Mouse (Mus musculus) cerebellum, postnatal 25 days (tissue): ENCODE results near the gene Rgs6.

Source experiments
- DNase-seq, 2 experiments: peaks; one replicate each; pipeline ENCODE4 v3.0.0; 2021; ENCODE audit warnings: mixed read lengths in 2 of 2

Rgs6 gene

GRCm38 (mm10) chr12:83099920-83100319 is 511.8 kb downstream of the Rgs6 start:
- DNase-seq: no peak

- DNase-seq: peak; percentile 30 to 43
Measured at GRCm38 (mm10) chr12:83100413-83100812, 512.3 kb downstream of the Rgs6 start.

GRCm38 (mm10) chr12:83100848-83101247 is 512.8 kb downstream of the Rgs6 start:
- DNase-seq: no peak

GRCm38 (mm10) chr12:83105514-83106119 is 517.5 kb downstream of the Rgs6 start:
- DNase-seq: no peak

- DNase-seq: no peak
Measured at GRCm38 (mm10) chr12:83106120-83106517, 518.0 kb downstream of the Rgs6 start.

- DNase-seq: peak in 1 of 2 experiments; percentile 60
Measured at GRCm38 (mm10) chr12:83109486-83109885, 521.4 kb downstream of the Rgs6 start.

- peak; percentile 84 to 86 for DNase-seq
Measured at GRCm38 (mm10) chr12:83109891-83110630, 522.0 kb downstream of the Rgs6 start.

GRCm38 (mm10) chr12:83110711-83111110 is 522.6 kb downstream of the Rgs6 start:
- peak in 1 of 2 experiments; percentile 33 for DNase-seq

- peak; percentile 70 to 72 for DNase-seq
Measured at GRCm38 (mm10) chr12:83112283-83112682, 524.2 kb downstream of the Rgs6 start.

GRCm38 (mm10) chr12:83112901-83113628 is 525.0 kb downstream of the Rgs6 start:
- peak; percentile 36 to 41 for DNase-seq

GRCm38 (mm10) chr12:83113971-83114370 is 525.9 kb downstream of the Rgs6 start:
- peak; percentile 55 to 71 for DNase-seq

GRCm38 (mm10) chr12:83114396-83115053 is 526.4 kb downstream of the Rgs6 start:
- peak; percentile 88 to 93 for DNase-seq

GRCm38 (mm10) chr12:83124111-83124510 is 536.0 kb downstream of the Rgs6 start:
- DNase-seq: no peak

- no peak for DNase-seq
Measured at GRCm38 (mm10) chr12:83125284-83125683, 537.2 kb downstream of the Rgs6 start.

GRCm38 (mm10) chr12:83126923-83127322 is 538.8 kb downstream of the Rgs6 start:
- no peak for DNase-seq

- DNase-seq: no peak
Measured at GRCm38 (mm10) chr12:83127955-83128354, 539.9 kb downstream of the Rgs6 start.

GRCm38 (mm10) chr12:83128606-83129005 is 540.5 kb downstream of the Rgs6 start:
- no peak for DNase-seq

GRCm38 (mm10) chr12:83131405-83131804 is 543.3 kb downstream of the Rgs6 start:
- DNase-seq: no peak

GRCm38 (mm10) chr12:83133827-83134226 is 545.7 kb downstream of the Rgs6 start:
- peak in 1 of 2 experiments; percentile 61 for DNase-seq

- peak in 1 of 2 experiments; percentile 53 for DNase-seq
Measured at GRCm38 (mm10) chr12:83136031-83136430, 547.9 kb downstream of the Rgs6 start.

- no peak for DNase-seq
Measured at GRCm38 (mm10) chr12:83136460-83136859, 548.4 kb downstream of the Rgs6 start.

GRCm38 (mm10) chr12:83137001-83137400 is 548.9 kb downstream of the Rgs6 start:
- DNase-seq: peak in 1 of 2 experiments; percentile 46

- DNase-seq: no peak
Measured at GRCm38 (mm10) chr12:83141164-83141563, 553.1 kb downstream of the Rgs6 start.
